Mouse (Mus musculus): ENCODE measurements around the gene Itpkb.

DNA sequence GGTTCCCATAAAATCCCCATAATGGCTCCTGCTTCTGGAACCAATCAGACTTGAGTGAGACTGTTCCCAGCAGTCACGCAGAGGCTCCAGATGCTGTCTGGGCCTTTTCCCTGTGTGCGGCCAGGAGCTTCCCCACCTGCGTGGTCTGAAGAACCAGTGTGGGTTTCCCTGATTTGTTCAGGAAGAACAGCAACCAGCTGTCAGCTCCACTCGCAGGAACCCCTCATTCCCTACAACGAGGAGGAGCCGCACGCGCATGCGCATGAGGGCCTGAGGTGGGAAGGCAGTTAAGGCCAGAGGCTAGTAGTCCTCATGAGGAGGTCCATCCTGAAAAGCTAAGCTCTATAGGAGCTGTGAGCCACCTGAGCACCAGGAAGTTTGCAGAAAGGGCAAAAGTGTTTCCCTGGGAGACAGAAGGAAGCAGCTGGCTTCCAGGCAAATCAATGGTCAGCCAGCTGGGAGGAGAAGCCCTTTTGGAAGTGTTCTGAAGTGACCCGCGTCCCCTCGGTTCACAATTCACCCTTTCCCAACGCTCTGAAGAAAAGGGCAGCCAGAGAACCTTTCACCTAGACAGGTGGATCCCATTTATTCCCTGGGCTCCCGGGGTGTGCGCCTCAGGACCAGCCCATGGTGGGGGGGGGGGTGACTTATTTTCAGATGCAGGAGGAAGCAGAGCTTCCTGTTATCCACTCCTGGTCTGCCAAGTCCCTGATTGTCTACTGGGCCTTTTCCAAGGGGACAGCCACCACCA, 44.0 kb upstream of the Itpkb start:
- TF ChIP-seq CTCF (IDR thresholded peaks at IDR 0.05) (no peak), EP300 (IDR thresholded peaks at IDR 0.05) (no peak)

Data from lung, postnatal 0 days (tissue).